Mouse (Mus musculus) spleen, adult 2 months (tissue): ENCODE results near the gene Marf1.

Experiments
- CTCF ChIP-seq: fragments of 200-500 bp; IDR thresholded peaks from 2 replicates; pipeline ENCODE4 v1.5.1; 2011; ENCODE audit warnings: mild to moderate bottlenecking, inconsistent platforms; ENCODE audit not compliant: insufficient read depth, insufficient read length, insufficient replicate concordance; ENCODE audit errors: extremely low read depth
- POLR2A ChIP-seq: fragments of 200-500 bp; IDR thresholded peaks from 2 replicates; pipeline ENCODE4 v1.6.1; 2011; ENCODE audit warnings: low read depth, low read length, inconsistent platforms

DNA sequence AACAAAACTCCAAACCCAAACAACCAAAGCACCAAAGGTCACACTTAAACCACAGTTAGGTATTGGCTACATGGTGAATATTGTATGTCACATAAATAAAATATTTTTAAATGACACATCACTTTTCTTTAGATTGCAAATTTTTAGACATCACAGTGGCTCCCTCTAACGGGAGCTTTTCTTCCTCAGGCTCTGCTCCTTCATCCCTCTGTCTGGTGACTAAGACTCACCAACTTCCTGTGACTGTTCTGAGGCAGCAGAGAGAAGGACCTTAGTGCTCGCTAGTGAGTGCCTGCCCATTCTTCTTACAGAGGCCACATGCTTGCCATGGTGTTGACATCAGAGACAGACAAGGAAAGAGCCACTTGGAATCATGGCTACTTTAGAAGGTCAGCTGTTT lies 51.0 kb downstream of the Marf1 start:
- no peak for TF ChIP-seq POLR2A
- TF ChIP-seq CTCF, result no peak
